Mouse (Mus musculus) liver, adult 2 months (tissue): Measurements from ENCODE around the gene Rpl9-ps1.

ENCODE experiments used
- CTCF ChIP-seq: fragments of 200-500 bp; IDR thresholded peaks from 2 replicates; pipeline ENCODE4 v1.5.1; 2011; ENCODE audit warnings: low read depth, low read length, control low read depth
- POLR2A ChIP-seq: fragments of 200-500 bp; IDR thresholded peaks from 2 replicates; pipeline ENCODE4 v1.6.1; 2011; ENCODE audit warnings: low read length, control low read depth; ENCODE audit not compliant: insufficient read depth; ENCODE audit errors: extremely low read depth

- TF ChIP-seq CTCF (no peak), POLR2A (no peak)
Observed at GRCm38 (mm10) chr11:83671743-83672142, 26.3 kb upstream of the Rpl9-ps1 start.
